Mouse (Mus musculus) layer of hippocampus, postnatal 14 days (tissue): ENCODE measurements around the gene Maged1. TPM values are rescaled to one million over a fixed set of nuclear protein-coding genes. Genes with fewer than 3 reads are reported as not detected.

Experiments
- total RNA-seq, 2 experiments: library from RNA; stranded (reverse); gene quantifications; 2 replicates each; pipeline ENCODE4 v1.2.3; 2021

Maged1 gene
- total RNA-seq, 2 experiments from 2014 or later: 489 to 494 TPM

Other genes starting within 250 kb of the Maged1 start
- under 1 TPM in 1 of 2 experiments, not detected in 1; 0.12 TPM for gene Fam90a1b, start 175.4 kb downstream of the Maged1 start, total RNA-seq
- 10 to 100 TPM; 64.5 to 81.3 TPM for gene Apoo, start 175.0 kb downstream of the Maged1 start, total RNA-seq
- 10 to 100 TPM; 38.5 to 40.4 TPM for gene Gspt2, start 93.9 kb upstream of the Maged1 start, total RNA-seq
- gene Zxdb, start 182.4 kb upstream of the Maged1 start, total RNA-seq: 10 to 100 TPM; 11.8 to 13.4 TPM